Mouse (Mus musculus): Measurements from ENCODE around the gene Gm12355. TPM values are rescaled to one million over a fixed set of nuclear protein-coding genes. Genes with fewer than 3 reads are reported as not detected.

Gm12355 gene
- polyA plus RNA-seq, 1 experiment, result 0.16 TPM

DNA sequence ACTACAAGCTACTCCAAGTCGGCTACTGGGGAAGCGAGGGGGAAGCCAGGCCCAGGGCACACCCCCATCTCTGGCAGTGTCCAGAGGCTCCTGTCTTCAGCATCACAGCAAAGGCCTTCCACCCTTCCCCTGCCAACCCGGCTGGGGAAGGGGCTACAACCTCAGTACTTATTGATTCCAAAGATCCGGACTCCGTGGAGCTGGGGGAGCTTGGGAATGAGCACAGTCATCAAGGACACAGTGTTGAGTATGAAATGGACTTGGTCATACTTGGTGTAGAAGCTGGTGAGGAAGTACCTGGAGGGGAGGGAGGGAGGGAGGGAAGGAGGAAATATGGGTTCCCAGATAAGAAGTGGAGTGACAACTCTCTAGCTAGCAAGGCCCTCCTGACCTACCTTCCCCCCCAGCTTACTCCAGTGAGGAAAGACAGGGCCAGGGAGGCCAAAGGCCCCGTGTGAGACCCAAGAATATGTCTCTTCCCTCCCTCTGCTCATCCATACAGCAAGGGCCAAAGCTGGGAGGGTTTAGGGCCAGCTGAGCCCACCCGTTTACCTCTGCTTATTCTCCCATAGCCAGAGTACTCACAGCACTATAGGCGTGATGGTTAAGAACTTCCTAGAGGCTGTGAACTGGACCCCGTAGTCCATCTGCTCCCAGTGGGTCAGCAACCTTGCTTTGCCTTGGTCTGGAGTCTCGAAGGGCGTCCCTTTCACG lies 42.8 kb downstream of the Gm12355 start:
- Histone ChIP-seq H3K27ac (ENCODE audit: control insufficient read depth, insufficient read depth, low read depth, low read length) (no peak overlapping the region), H3K36me3 (ENCODE audit: control insufficient read depth, insufficient read depth, low read length) (no peaks in the 10 kb centered on the region), H3K4me3 (ENCODE audit: control insufficient read depth, low read depth, low read length) (no peak overlapping the region), H3K4me1 (ENCODE audit: control insufficient read depth, insufficient read depth, low read length) (no peaks in the 10 kb centered on the region; the same call in none of the 2 replicates), H3K27me3 (ENCODE audit: control insufficient read depth, insufficient read depth, low read length) (no peaks in the 10 kb centered on the region)
- TF ChIP-seq POLR2A (IDR thresholded peaks at IDR 0.05; ENCODE audit: control insufficient read depth, low read depth, low read length), result no peak
- no peak for TF ChIP-seq CTCF (IDR thresholded peaks at IDR 0.05; ENCODE audit: control insufficient read depth, insufficient read depth, insufficient replicate concordance, low read depth, low read length)

DNA sequence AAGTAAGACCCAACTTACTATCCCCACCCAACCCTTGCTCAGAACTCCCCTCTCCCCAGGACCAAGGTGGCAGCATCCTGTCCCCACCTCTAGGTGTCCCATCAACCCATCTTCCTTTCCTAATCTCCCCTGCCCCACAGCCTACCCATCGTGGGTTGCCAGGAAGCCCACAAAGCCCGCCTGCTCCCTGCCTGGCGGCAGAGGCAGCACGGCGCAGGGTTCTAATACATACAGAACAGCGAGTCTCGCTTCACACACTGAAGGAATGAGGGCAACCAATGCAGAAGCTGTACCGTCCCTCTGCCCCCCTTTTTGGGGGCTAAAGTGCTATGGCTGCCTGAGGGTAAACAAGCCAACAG lies 43.5 kb downstream of the Gm12355 start:
- Histone ChIP-seq H3K27ac (ENCODE audit: control insufficient read depth, insufficient read depth, low read depth, low read length) (no peak overlapping the region), H3K4me1 (ENCODE audit: control insufficient read depth, insufficient read depth, low read length) (no peaks in the 10 kb centered on the region; the same call in 1 of the 2 replicates), H3K4me3 (ENCODE audit: control insufficient read depth, low read depth, low read length) (no peak overlapping the region), H3K27me3 (ENCODE audit: control insufficient read depth, insufficient read depth, low read length) (no peaks in the 10 kb centered on the region), H3K36me3 (ENCODE audit: control insufficient read depth, insufficient read depth, low read length) (no peaks in the 10 kb centered on the region)
- TF ChIP-seq POLR2A (IDR thresholded peaks at IDR 0.05; ENCODE audit: control insufficient read depth, low read depth, low read length) (no peak), CTCF (IDR thresholded peaks at IDR 0.05; ENCODE audit: control insufficient read depth, insufficient read depth, insufficient replicate concordance, low read depth, low read length) (no peak)

DNA sequence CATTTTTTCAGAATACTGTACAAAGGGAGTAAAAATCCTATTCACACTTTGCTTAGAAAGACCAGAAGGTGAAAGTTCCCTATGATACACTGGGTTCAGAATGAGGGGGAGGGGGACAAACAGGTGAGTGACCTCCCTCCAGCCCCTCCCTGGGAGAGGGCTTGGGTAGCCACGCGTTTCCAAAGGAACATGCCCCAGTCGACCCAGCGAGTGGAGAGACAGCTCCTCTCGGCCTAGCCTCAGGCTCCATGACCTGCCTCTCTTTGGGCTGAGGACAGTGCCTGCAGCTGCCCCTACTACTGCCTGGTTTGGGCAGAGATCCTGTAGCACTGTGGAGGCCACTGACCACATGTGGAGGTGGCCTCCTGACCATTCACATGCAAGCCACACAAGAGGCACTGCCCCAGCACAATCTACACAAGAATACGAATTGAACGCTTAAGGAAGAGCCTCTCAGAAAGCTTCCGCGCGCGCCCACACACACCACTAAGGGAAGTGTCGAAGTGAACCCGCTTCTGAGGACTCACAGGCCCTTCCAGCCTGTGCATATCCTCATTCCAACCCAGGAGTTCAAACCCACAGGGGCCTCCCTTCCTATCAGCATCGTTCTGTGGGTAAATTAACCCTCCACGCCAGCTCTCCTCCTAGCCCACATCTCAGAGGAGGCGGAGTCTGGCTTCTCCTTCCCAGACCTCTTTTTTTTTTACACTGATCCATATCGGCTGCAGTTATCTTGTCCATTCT lies 44.0 kb downstream of the Gm12355 start:
- no peak overlapping the region for H3K27ac ChIP-seq (ENCODE audit: control insufficient read depth, insufficient read depth, low read depth, low read length)
- H3K36me3 ChIP-seq (ENCODE audit: control insufficient read depth, insufficient read depth, low read length), result no peaks in the 10 kb centered on the region
- no peak overlapping the region for H3K4me3 ChIP-seq (ENCODE audit: control insufficient read depth, low read depth, low read length)
- TF ChIP-seq CTCF (IDR thresholded peaks at IDR 0.05; ENCODE audit: control insufficient read depth, insufficient read depth, insufficient replicate concordance, low read depth, low read length) (no peak), POLR2A (IDR thresholded peaks at IDR 0.05; ENCODE audit: control insufficient read depth, low read depth, low read length) (no peak)
- H3K27me3 ChIP-seq (ENCODE audit: control insufficient read depth, insufficient read depth, low read length), result no peaks in the 10 kb centered on the region
- no peaks in the 10 kb centered on the region; the same call in 1 of the 2 replicates for H3K4me1 ChIP-seq (ENCODE audit: control insufficient read depth, insufficient read depth, low read length)

DNA sequence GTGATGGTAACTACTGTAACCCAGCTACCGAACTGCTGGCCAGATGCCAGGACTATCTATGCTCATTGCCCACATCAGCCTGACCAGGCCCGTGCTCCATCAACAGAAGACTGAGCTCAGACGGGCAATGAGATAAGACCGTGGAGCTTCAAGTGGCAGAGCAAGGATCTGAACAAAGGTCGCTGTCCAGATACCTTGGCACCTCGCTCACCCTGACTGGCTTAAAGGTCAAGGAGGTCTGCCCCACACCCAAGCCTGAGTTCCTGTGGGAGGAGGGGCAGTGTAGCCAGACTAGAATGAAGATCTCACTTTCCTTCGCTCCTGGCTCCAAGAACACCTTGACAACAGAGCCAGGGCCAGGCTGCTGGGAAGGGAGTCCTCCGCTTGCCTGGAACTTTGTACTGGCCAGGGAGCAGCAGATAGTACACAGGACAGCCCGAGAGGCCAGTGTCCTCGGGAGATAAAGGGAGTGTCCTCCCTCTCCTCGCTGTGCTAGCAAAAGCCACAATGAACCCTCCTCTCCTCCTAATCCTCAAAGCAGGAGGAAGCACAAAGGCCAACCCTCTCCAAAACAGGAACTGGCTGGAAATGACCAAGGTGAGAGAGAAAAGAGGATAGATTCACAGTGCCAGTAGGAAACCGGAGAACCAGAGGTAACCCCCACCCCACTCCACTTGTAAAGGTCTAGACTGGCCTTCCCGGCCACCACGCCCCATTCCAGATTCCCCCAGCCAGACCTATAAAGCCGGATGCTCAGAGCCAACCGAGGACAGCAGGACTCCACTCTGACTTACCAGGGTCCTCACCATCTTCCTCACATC lies 45.0 kb downstream of the Gm12355 start:
- no peak overlapping the region for H3K27ac ChIP-seq (ENCODE audit: control insufficient read depth, insufficient read depth, low read depth, low read length)
- H3K36me3 ChIP-seq (ENCODE audit: control insufficient read depth, insufficient read depth, low read length), result no peaks in the 10 kb centered on the region
- no peaks in the 10 kb centered on the region for H3K27me3 ChIP-seq (ENCODE audit: control insufficient read depth, insufficient read depth, low read length)
- no peaks in the 10 kb centered on the region; the same call in 1 of the 2 replicates for H3K4me1 ChIP-seq (ENCODE audit: control insufficient read depth, insufficient read depth, low read length)
- TF ChIP-seq CTCF (IDR thresholded peaks at IDR 0.05; ENCODE audit: control insufficient read depth, insufficient read depth, insufficient replicate concordance, low read depth, low read length) (no peak), POLR2A (IDR thresholded peaks at IDR 0.05; ENCODE audit: control insufficient read depth, low read depth, low read length) (no peak)
- no peak overlapping the region for H3K4me3 ChIP-seq (ENCODE audit: control insufficient read depth, low read depth, low read length)

DNA sequence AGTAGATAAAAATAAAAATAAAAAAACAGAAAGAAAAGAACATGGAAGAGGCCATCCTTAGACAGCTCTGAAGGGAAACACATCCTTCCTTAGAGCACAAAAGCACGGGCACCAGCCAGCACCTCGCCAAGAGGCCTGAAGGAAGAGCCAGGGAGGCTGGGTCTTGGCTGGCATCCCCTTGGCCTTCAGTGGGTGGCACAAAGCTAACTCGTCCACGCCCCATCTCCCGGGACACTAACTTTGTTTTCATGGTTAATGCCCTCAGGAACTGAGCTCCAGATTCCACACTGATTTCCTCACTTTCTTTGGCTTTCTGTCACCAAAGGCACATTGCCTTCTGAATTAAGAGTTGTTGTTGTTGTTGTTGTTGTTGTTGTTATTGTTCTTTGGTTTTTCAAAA lies 47.7 kb downstream of the Gm12355 start:
- no peaks in the 10 kb centered on the region for H3K27me3 ChIP-seq (ENCODE audit: control insufficient read depth, insufficient read depth, low read length)
- H3K4me3 ChIP-seq (ENCODE audit: control insufficient read depth, low read depth, low read length), result no peak overlapping the region
- no peak for TF ChIP-seq CTCF (IDR thresholded peaks at IDR 0.05; ENCODE audit: control insufficient read depth, insufficient read depth, insufficient replicate concordance, low read depth, low read length)
- TF ChIP-seq POLR2A (IDR thresholded peaks at IDR 0.05; ENCODE audit: control insufficient read depth, low read depth, low read length), result no peak
- no peak overlapping the region for H3K27ac ChIP-seq (ENCODE audit: control insufficient read depth, insufficient read depth, low read depth, low read length)
- H3K36me3 ChIP-seq (ENCODE audit: control insufficient read depth, insufficient read depth, low read length), result no peaks in the 10 kb centered on the region
- H3K4me1 ChIP-seq (ENCODE audit: control insufficient read depth, insufficient read depth, low read length), result no peaks in the 10 kb centered on the region; the same call in 1 of the 2 replicates

Other genes with a start within 250 kb of the Gm12355 start
- gene Tcap, start 241.8 kb downstream of the Gm12355 start, polyA plus RNA-seq (2012; rRNA removed), result 0.19 TPM in 1 of 2 replicates, not detected in the other
- 0.35 and 4.7 TPM in 2 replicates for gene Pnmt, start 239.2 kb downstream of the Gm12355 start, polyA plus RNA-seq (2012; rRNA removed)
- gene Pgap3, start 225.2 kb downstream of the Gm12355 start, polyA plus RNA-seq (2012; rRNA removed), result 4.9 and 6.1 TPM in 2 replicates
- 1.5 and 1.9 TPM in 2 replicates for gene Erbb2, start 213.2 kb downstream of the Gm12355 start, polyA plus RNA-seq (2012; rRNA removed)
- 53.1 and 68.0 TPM in 2 replicates for gene Mien1, start 186.7 kb downstream of the Gm12355 start, polyA plus RNA-seq (2012; rRNA removed)
- gene Grb7, start 179.3 kb downstream of the Gm12355 start, polyA plus RNA-seq (2012; rRNA removed), result 2.4 and 3.1 TPM in 2 replicates
- gene Ikzf3, start 79.6 kb downstream of the Gm12355 start, polyA plus RNA-seq (2012; rRNA removed), result 0.10 TPM in 2 replicates
- 274 and 283 TPM in 2 replicates for gene Zpbp2, start 74.6 kb downstream of the Gm12355 start, polyA plus RNA-seq (2012; rRNA removed)
- gene Ormdl3, start 38.3 kb downstream of the Gm12355 start, polyA plus RNA-seq (2012; rRNA removed), result 96.2 and 111 TPM in 2 replicates
- not detected in 2 replicates for gene Lrrc3c, start 27.4 kb downstream of the Gm12355 start, polyA plus RNA-seq (2012; rRNA removed)
- 0.20 TPM in 2 replicates for gene Gsdma3, start 699 bp upstream of the Gm12355 start, polyA plus RNA-seq (2012; rRNA removed)
- 0.28 and 0.42 TPM in 2 replicates for gene Gsdma2, start 21.1 kb upstream of the Gm12355 start, polyA plus RNA-seq (2012; rRNA removed)
- gene Gsdma, start 38.7 kb upstream of the Gm12355 start, polyA plus RNA-seq (2012; rRNA removed), result 5.5 and 6.7 TPM in 2 replicates
- gene Psmd3, start 56.9 kb upstream of the Gm12355 start, polyA plus RNA-seq (2012; rRNA removed), result 70.2 and 78.9 TPM in 2 replicates
- gene Csf3, start 75.6 kb upstream of the Gm12355 start, polyA plus RNA-seq (2012; rRNA removed), result 0.48 and 0.63 TPM in 2 replicates
- 96.6 and 106 TPM in 2 replicates for gene Med24, start 103.8 kb upstream of the Gm12355 start, polyA plus RNA-seq (2012; rRNA removed)
- gene Thra, start 115.0 kb upstream of the Gm12355 start, polyA plus RNA-seq (2012; rRNA removed), result 14.4 and 18.9 TPM in 2 replicates
- 34.7 and 38.6 TPM in 2 replicates for gene Nr1d1, start 149.7 kb upstream of the Gm12355 start, polyA plus RNA-seq (2012; rRNA removed)
- 138 and 143 TPM in 2 replicates for gene Msl1, start 169.9 kb upstream of the Gm12355 start, polyA plus RNA-seq (2012; rRNA removed)
- 22.0 and 24.9 TPM in 2 replicates for gene Casc3, start 179.2 kb upstream of the Gm12355 start, polyA plus RNA-seq (2012; rRNA removed)
- gene Rapgefl1, start 211.1 kb upstream of the Gm12355 start, polyA plus RNA-seq (2012; rRNA removed), result 2.2 and 2.7 TPM in 2 replicates
- gene Wipf2, start 238.0 kb upstream of the Gm12355 start, polyA plus RNA-seq (2012; rRNA removed), result 4.3 and 6.4 TPM in 2 replicates

Data from testis, adult 2 months (tissue).